22 mouse cellular contexts compared by ENCODE assay signal in the genomic region with DNA sequence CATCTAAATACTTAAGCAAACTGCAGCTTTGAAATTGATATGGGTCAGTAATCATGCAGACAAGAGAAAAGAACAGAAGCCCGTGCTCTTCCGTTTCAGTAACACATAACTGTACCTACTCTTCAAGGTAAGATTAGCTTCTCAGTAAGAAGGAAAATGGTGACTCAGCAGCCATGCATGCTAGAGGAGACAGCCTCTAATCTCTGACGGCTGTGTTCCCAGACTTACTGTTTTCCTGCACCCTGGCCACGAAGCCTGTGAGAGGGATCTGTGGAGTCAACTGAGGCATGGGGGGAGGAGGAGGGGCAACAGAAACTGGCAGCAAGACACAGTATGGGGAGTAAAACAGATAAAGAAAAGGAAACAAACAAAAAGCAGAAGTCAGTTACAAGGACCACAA. TPM values are rescaled to one million over a fixed set of nuclear protein-coding genes. Genes with fewer than 3 reads are reported as not detected.
A peak's percentile ranks its signal among the peaks of the same experiment; 100 is the strongest.
DNase-seq lines count a peak whose midpoint lies in the region; ATAC-seq and TF ChIP-seq lines count a peak whose summit lies in the region.
"Had no signal": no experiment of that assay in that cellular context is flagged by ENCODE, and none has a peak within 500 bp of the region (broad histone marks: within the 10 kb centered on the region; RNA-seq: fewer than 3 reads in every experiment).

No protein-coding gene starts in this region.

- no peak for TF ChIP-seq CTCF in layer of hippocampus, adult 2 months (conservative IDR thresholded peaks at IDR 0.05)

- H3K4me3 ChIP-seq in megakaryocyte, embryonic 14.5 days (replicated peaks), result peak overlapping the region; percentile 68
- no peak overlapping the region for H3K4me3 ChIP-seq in liver, embryonic 12.5 days
- H3K4me3 ChIP-seq in layer of hippocampus, adult 2 months, result no peak overlapping the region
- H3K4me3 ChIP-seq: erythroblast, embryonic 14.5 days; heart, embryonic 10.5 days; hindbrain, embryonic 15.5 days; myocyte had no signal

- H3K36me3 ChIP-seq in megakaryocyte, embryonic 14.5 days (replicated peaks; ENCODE audit: low read length), result peaks cover 67% of the 10 kb centered on the region
- H3K36me3 ChIP-seq in liver, embryonic 12.5 days, result peaks cover 31% of the 10 kb centered on the region

- H3K27ac ChIP-seq in liver, embryonic 12.5 days, result no peak overlapping the region
- no peak overlapping the region for H3K27ac ChIP-seq in layer of hippocampus, adult 2 months
- H3K27ac ChIP-seq: heart, embryonic 10.5 days; hindbrain, embryonic 15.5 days; kidney, postnatal 0 days had no signal

- no peaks in the 10 kb centered on the region for H3K27me3 ChIP-seq in megakaryocyte, embryonic 14.5 days (replicated peaks)
- H3K27me3 ChIP-seq in liver, embryonic 12.5 days (replicated peaks), result no peaks in the 10 kb centered on the region
- H3K27me3 ChIP-seq: hindbrain, embryonic 15.5 days had no signal

- peak; percentile 23 to 59 for DNase-seq in adrenal gland, adult (ENCODE audit: inconsistent age in 2 of 2, low spot score in 1 of 2)
- DNase-seq in adrenal gland, postnatal 10 days, result no peak
- DNase-seq in layer of hippocampus, adult 2 months (ENCODE audit: low spot score in 2 of 2), result no peak
- no peak for DNase-seq in cerebellum, adult 18-20 months
- no peak for DNase-seq in kidney, postnatal 4 days
- DNase-seq: cerebellum, postnatal 36 days; gastrocnemius, postnatal 25 days; heart, postnatal 36 days; layer of hippocampus, adult 9-11 months; lung, adult 18-20 months; lung, postnatal 36 days; midbrain, embryonic 14.5 days had no signal

- WGBS in liver, embryonic 12.5 days (ENCODE audit: insufficient replicate concordance), result 23% methylated on average over 4 of the region's 4 CpGs

- no peak overlapping the region for H3K9ac ChIP-seq in liver, embryonic 12.5 days
- H3K9ac ChIP-seq: hindbrain, embryonic 15.5 days had no signal

- no peaks in the 10 kb centered on the region for H3K9me3 ChIP-seq in megakaryocyte, embryonic 14.5 days
- no peaks in the 10 kb centered on the region for H3K9me3 ChIP-seq in liver, embryonic 12.5 days (replicated peaks)
- H3K9me3 ChIP-seq: heart, embryonic 10.5 days; hindbrain, embryonic 15.5 days had no signal

- no peak for ATAC-seq in megakaryocyte, adult 5-6 weeks (ENCODE audit: poor library complexity, severe bottlenecking)
- ATAC-seq in liver, embryonic 12.5 days, result peak; percentile 66; the same call in 1 of the 2 replicates
- ATAC-seq: forebrain, embryonic 14.5 days; intestine, postnatal 0 days had no signal

- H3K4me2 ChIP-seq in liver, embryonic 12.5 days, result no peak overlapping the region
- H3K4me2 ChIP-seq: hindbrain, embryonic 15.5 days had no signal

- H3K4me1 ChIP-seq in megakaryocyte, embryonic 14.5 days, result peaks cover 41% of the 10 kb centered on the region
- H3K4me1 ChIP-seq in liver, embryonic 12.5 days, result peaks cover 8% of the 10 kb centered on the region
- H3K4me1 ChIP-seq: heart, embryonic 10.5 days; hindbrain, embryonic 15.5 days had no signal

RNA-seq across cellular contexts. Expression of a gene that starts 54.6 kb away (rescaled TPM):
- 10 to 100 TPM; 17.8 to 22.0 TPM for total RNA-seq in adrenal gland, postnatal 10 days (2021)
- 5.0 and 16.7 TPM in 2 replicates for polyA plus RNA-seq in megakaryocyte, embryonic 14.5 days (2012; ENCODE audit: insufficient read depth, low replicate concordance)
- 23.0 and 27.0 TPM in 2 replicates for total RNA-seq in megakaryocyte, adult 5-6 weeks (2015)
- 16.2 and 17.6 TPM in 2 replicates for total RNA-seq in megakaryocyte, adult 5-6 weeks (2017)
- polyA plus RNA-seq in liver, embryonic 12.5 days (2016; fragmentation: Nextera tagmentation; extraction: Ambion mirVana), result 21.9 and 22.2 TPM in 2 replicates
- 10 to 100 TPM; 16.2 to 19.9 TPM for total RNA-seq in layer of hippocampus, adult 2 months (2021)

Comparison
In these comparisons a context has a peak if more than half of its experiments do, and no peak if none do; other contexts are left out.
1. DNase-seq: peak in adrenal gland, adult (2 of 2); none in adrenal gland, postnatal 10 days (single experiment), layer of hippocampus, adult 2 months (0 of 2), cerebellum, adult 18-20 months (0 of 2) and kidney, postnatal 4 days (0 of 2).